Mouse (Mus musculus) bone marrow macrophage, adult 2 months (primary cell): ENCODE results near the gene Ccdc152.

Experiments used
- CTCF ChIP-seq: IDR thresholded peaks from 2 replicates; pipeline ENCODE4 v1.5.1; 2012; ENCODE audit warnings: low read depth, mild to moderate bottlenecking, low read length, moderate library complexity
- POLR2A ChIP-seq: IDR thresholded peaks from 2 replicates; pipeline ENCODE4 v1.6.1; 2012; ENCODE audit warnings: mild to moderate bottlenecking, low read depth, low read length, borderline replicate concordance

GRCm38 (mm10) chr15:3295986-3296385 is 7.3 kb downstream of the Ccdc152 start:
- TF ChIP-seq CTCF: no peak
- no peak for TF ChIP-seq POLR2A
